Mouse (Mus musculus) adrenal gland, postnatal 36 days (tissue): Measurements from ENCODE around the gene Olfr691. TPM values are rescaled to one million over a fixed set of nuclear protein-coding genes. Genes with fewer than 3 reads are reported as not detected.

Source experiments
- total RNA-seq, 2 experiments: library from RNA; stranded (reverse); gene quantifications; 2 replicates each; pipeline ENCODE4 v1.2.3; 2021

Olfr691 gene
- total RNA-seq, 2 experiments from 2014 or later: not detected

Other genes with a start within 250 kb of the Olfr691 start
- not detected for gene Olfr680-ps1, start 249.5 kb downstream of the Olfr691 start, total RNA-seq
- gene Olfr681, start 225.4 kb downstream of the Olfr691 start, total RNA-seq: not detected
- gene Olfr683, start 195.3 kb downstream of the Olfr691 start, total RNA-seq: not detected
- gene Olfr684, start 178.6 kb downstream of the Olfr691 start, total RNA-seq: not detected
- gene Olfr685, start 156.3 kb downstream of the Olfr691 start, total RNA-seq: not detected
- gene Olfr686, start 134.8 kb downstream of the Olfr691 start, total RNA-seq: not detected
- not detected for gene Olfr688, start 54.2 kb downstream of the Olfr691 start, total RNA-seq
- gene Olfr689, start 31.1 kb downstream of the Olfr691 start, total RNA-seq: not detected
- gene Olfr690, start 8.2 kb downstream of the Olfr691 start, total RNA-seq: not detected
- gene Olfr692, start 26.0 kb upstream of the Olfr691 start, total RNA-seq: not detected
- not detected for gene Gm5901, start 32.8 kb upstream of the Olfr691 start, total RNA-seq
- 10 to 100 TPM; 25.9 to 27.1 TPM for gene Fam160a2, start 57.8 kb upstream of the Olfr691 start, total RNA-seq
- not detected for gene Cnga4, start 62.3 kb upstream of the Olfr691 start, total RNA-seq
- gene Cckbr, start 83.5 kb upstream of the Olfr691 start, total RNA-seq: not detected
- gene Cavin3, start 140.0 kb upstream of the Olfr691 start, total RNA-seq: 10 to 100 TPM; 60.2 to 76.0 TPM
- 10 to 100 TPM; 47.3 to 53.0 TPM for gene Smpd1, start 212.1 kb upstream of the Olfr691 start, total RNA-seq
- 10 to 100 TPM; 11.4 to 11.5 TPM for gene Apbb1, start 239.4 kb upstream of the Olfr691 start, total RNA-seq